Mouse (Mus musculus): ENCODE results near the gene Parvb. TPM values are rescaled to one million over a fixed set of nuclear protein-coding genes. Genes with fewer than 3 reads are reported as not detected.
"Not testable (repeated sequence)": the region's sequence is repeated elsewhere in the genome, so short reads cannot be mapped to it uniquely, and the experiment has no call there.

The Parvb gene
- polyA plus RNA-seq, 1 experiment, result 8.5 TPM

DNA sequence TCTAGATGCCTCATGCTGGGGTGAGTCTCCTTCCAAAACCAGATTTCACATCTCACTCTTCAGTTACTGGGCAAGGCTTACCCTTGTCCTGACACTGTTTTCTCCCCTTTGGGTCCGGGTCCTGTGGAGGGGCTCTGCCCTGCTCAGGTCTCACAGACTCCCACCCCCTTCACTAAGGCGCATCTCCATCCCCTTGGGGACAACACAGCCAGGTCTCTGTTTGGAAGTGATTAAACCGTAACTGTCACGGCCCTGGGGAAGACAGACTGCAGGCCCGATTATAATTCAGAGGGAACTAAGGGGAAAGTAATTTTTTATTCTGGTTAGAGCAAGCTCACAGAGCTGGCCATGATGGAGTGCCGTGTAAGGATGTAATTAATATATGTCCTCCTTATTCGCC is 46.8 kb downstream of the Parvb start:
- 76% methylated on average over 7 of the region's 7 CpGs for WGBS
- H3K27ac ChIP-seq (ENCODE audit: insufficient read depth, low read depth, low read length), result no peak overlapping the region
- no peaks in the 10 kb centered on the region for H3K36me3 ChIP-seq (ENCODE audit: control insufficient read depth, insufficient read depth, low read length)
- no peak for DNase-seq
- peaks cover 3% of the 10 kb centered on the region; the same call in 1 of the 2 replicates for H3K4me1 ChIP-seq (ENCODE audit: control insufficient read depth, insufficient read depth, low read length)
- TF ChIP-seq CTCF (conservative IDR thresholded peaks at IDR 0.05; ENCODE audit: insufficient read depth, insufficient read length, low read depth, low read length) (no peak), POLR2A (IDR thresholded peaks at IDR 0.05; ENCODE audit: low read depth, low read length) (no peak)
- H3K27me3 ChIP-seq (replicated peaks; ENCODE audit: control insufficient read depth, insufficient read depth, low read length), result no peaks in the 10 kb centered on the region
- H3K4me3 ChIP-seq (ENCODE audit: insufficient read depth, low read depth, low read length), result no peak overlapping the region

DNA sequence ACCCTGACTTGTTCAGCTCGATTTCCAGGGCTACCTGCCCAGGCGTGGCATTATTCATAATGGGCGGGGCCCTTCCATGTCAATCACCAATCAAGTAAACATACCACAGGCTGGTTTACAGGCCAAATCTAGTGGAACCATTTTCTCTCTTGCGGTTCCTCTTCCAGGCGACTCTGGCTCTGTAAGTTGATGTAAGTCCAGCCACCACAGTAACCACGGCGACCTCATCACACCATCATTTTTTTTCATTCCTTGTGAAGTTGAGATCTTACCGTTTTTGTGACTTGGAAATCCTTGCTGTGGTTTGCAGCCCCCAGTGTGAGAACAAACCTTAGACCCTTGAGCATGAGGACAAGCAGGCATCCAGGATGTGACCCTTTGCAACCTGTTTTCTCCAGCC is 48.5 kb downstream of the Parvb start:
- 67% methylated on average over 8 of the region's 8 CpGs for WGBS
- Histone ChIP-seq H3K27me3 (replicated peaks; ENCODE audit: control insufficient read depth, insufficient read depth, low read length) (no peaks in the 10 kb centered on the region), H3K4me3 (ENCODE audit: insufficient read depth, low read depth, low read length) (no peak overlapping the region), H3K27ac (ENCODE audit: insufficient read depth, low read depth, low read length) (no peak overlapping the region), H3K36me3 (ENCODE audit: control insufficient read depth, insufficient read depth, low read length) (no peaks in the 10 kb centered on the region), H3K4me1 (ENCODE audit: control insufficient read depth, insufficient read depth, low read length) (peaks cover 3% of the 10 kb centered on the region; the same call in 1 of the 2 replicates)
- DNase-seq, result no peak
- TF ChIP-seq POLR2A (IDR thresholded peaks at IDR 0.05; ENCODE audit: low read depth, low read length) (no peak), CTCF (conservative IDR thresholded peaks at IDR 0.05; ENCODE audit: insufficient read depth, insufficient read length, low read depth, low read length) (no peak)

DNA sequence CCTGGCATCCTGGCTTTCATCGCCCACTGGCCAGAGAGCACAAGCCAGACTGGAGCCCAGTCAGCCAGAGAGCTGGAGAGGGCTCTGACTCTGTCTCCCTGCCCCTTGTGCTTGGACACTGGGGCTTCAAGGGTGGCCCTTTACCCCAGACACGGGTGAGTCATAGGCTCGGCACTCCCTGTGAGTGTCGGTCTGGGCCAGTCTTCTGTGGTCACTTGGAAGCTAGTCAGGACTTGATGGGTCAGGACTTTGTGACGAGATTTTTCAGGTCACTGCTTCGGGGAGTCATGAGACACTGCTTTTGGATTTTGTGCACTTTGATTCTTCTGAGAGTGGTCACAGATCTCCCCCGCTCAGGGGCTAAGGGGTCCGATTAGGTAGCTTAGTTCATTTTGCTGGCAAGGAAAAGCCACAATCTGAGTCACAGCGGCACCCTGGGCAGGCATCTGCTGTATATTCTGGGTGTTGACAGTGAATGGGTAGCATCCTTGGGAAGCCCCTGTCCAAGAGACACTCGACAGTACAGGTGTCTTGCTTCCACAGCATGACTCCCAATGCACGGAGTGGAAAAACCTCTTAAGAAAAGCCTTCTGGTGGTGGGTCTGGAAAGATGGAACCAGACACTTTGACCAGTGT is 49.0 kb downstream of the Parvb start:
- H3K4me3 ChIP-seq (ENCODE audit: insufficient read depth, low read depth, low read length), result no peak overlapping the region
- no peak overlapping the region for H3K27ac ChIP-seq (ENCODE audit: insufficient read depth, low read depth, low read length)
- 56% methylated on average over 11 of the region's 11 CpGs for WGBS
- H3K4me1 ChIP-seq (ENCODE audit: control insufficient read depth, insufficient read depth, low read length), result peaks cover 3% of the 10 kb centered on the region; the same call in 1 of the 2 replicates
- H3K36me3 ChIP-seq (ENCODE audit: control insufficient read depth, insufficient read depth, low read length), result no peaks in the 10 kb centered on the region
- no peaks in the 10 kb centered on the region for H3K27me3 ChIP-seq (replicated peaks; ENCODE audit: control insufficient read depth, insufficient read depth, low read length)
- TF ChIP-seq CTCF (conservative IDR thresholded peaks at IDR 0.05; ENCODE audit: insufficient read depth, insufficient read length, low read depth, low read length), result no peak
- TF ChIP-seq POLR2A (IDR thresholded peaks at IDR 0.05; ENCODE audit: low read depth, low read length), result no peak
- DNase-seq, result peak; percentile 75

DNA sequence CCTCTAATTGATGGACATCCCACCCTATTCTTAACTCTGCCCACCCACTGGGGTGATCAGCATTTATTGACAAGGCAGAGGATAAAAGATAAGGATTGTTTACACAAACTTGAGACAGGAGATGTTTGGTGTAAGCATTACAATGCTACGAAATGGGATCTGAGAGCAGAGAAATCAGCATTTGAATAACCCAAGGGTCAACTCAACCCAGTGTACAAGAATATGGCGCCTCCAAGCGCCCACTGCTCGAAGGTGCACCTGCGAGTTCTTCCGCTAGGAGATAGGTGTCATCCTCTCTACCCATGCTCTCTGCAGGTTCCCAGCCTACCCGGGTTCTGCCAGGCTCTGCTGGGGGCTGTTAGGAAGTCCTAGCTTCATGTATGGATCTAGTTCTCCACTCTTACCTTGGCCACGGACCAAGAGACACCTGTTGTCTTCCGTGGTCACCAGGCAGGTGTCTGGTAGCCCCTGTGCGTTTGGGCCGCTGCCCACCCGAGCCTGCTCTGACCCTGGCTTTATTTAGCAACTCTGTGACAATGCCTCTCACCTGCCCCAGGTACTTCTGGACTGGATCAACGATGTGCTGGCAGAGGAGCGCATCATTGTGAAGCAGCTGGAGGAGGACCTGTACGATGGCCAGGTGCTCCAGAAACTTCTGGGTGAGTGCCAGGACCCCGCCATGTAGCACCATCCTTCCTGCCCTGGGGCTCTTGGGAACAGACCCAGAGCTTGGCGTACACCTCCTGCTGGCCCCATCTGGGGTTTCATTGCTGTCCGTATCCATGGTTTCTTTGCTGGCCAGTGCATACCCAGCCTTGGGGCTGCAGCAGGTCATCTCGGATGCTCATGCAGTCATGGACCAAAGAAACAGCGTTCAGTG is 50.6 kb downstream of the Parvb start:
- H3K27ac ChIP-seq (ENCODE audit: insufficient read depth, low read depth, low read length), result no peak overlapping the region
- no peaks in the 10 kb centered on the region for H3K36me3 ChIP-seq (ENCODE audit: control insufficient read depth, insufficient read depth, low read length)

DNA sequence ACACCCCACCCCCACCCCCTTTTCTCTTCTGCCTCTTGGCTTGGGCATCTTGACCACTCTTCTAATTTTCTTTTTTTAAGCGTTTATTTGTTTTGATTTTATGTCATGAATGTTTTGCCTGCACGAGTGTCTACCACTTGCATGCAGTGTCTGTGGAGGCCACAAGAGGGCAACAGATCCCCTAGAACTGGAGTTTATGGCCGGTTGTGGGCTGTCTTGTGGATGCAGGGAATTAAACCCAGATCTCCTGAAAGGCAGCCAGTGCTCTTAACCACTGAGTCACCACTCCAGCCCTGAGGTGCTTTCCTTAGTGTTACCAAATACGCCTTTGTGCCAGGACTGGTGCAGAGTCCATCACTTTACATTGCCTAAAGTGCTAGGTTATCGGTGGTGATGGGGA is 52.2 kb downstream of the Parvb start:
- TF ChIP-seq CTCF (conservative IDR thresholded peaks at IDR 0.05; ENCODE audit: insufficient read depth, insufficient read length, low read depth, low read length) (peak; percentile 80), POLR2A (IDR thresholded peaks at IDR 0.05; ENCODE audit: low read depth, low read length) (no peak)
- Histone ChIP-seq H3K27ac (ENCODE audit: insufficient read depth, low read depth, low read length) (no peak overlapping the region), H3K4me3 (ENCODE audit: insufficient read depth, low read depth, low read length) (no peak overlapping the region), H3K27me3 (replicated peaks; ENCODE audit: control insufficient read depth, insufficient read depth, low read length) (no peaks in the 10 kb centered on the region), H3K36me3 (ENCODE audit: control insufficient read depth, insufficient read depth, low read length) (no peaks in the 10 kb centered on the region), H3K4me1 (ENCODE audit: control insufficient read depth, insufficient read depth, low read length) (peaks cover 3% of the 10 kb centered on the region; the same call in 1 of the 2 replicates)
- 64% methylated on average over 5 of the region's 5 CpGs for WGBS
- peak; percentile 62 for DNase-seq

More for the DNA sequence above, 50.6 kb downstream of the Parvb start:
- no peak for DNase-seq
- Histone ChIP-seq H3K4me1 (ENCODE audit: control insufficient read depth, insufficient read depth, low read length) (peaks cover 3% of the 10 kb centered on the region; the same call in 1 of the 2 replicates), H3K4me3 (ENCODE audit: insufficient read depth, low read depth, low read length) (no peak overlapping the region), H3K27me3 (replicated peaks; ENCODE audit: control insufficient read depth, insufficient read depth, low read length) (no peaks in the 10 kb centered on the region)
- no peak for TF ChIP-seq CTCF (conservative IDR thresholded peaks at IDR 0.05; ENCODE audit: insufficient read depth, insufficient read length, low read depth, low read length)
- no peak for TF ChIP-seq POLR2A (IDR thresholded peaks at IDR 0.05; ENCODE audit: low read depth, low read length)
- WGBS, result 79% methylated on average over 20 of the region's 20 CpGs

DNA sequence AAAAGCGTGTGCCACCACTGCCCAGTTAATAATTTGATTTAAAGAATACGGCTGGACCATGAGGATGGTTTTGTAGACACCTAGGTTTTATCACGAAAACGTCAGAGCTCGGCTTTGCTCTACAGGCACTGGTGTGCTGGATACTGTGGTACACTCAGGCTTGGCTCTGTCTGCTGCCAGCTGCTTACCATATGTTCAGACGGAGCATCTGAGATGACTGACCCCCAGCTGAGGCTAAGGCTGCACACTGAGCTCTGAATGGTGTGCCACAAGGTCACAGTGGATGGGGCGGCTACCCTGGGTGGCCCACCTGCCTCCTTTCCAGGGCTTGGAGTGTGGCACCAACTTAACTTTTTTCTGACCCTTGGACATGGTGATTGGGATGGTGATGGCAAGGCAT is 53.6 kb downstream of the Parvb start:
- Histone ChIP-seq H3K36me3 (ENCODE audit: control insufficient read depth, insufficient read depth, low read length) (no peaks in the 10 kb centered on the region), H3K4me3 (ENCODE audit: insufficient read depth, low read depth, low read length) (no peak overlapping the region), H3K27me3 (replicated peaks; ENCODE audit: control insufficient read depth, insufficient read depth, low read length) (no peaks in the 10 kb centered on the region), H3K4me1 (ENCODE audit: control insufficient read depth, insufficient read depth, low read length) (peaks cover 2% of the 10 kb centered on the region; the same call in 1 of the 2 replicates), H3K27ac (ENCODE audit: insufficient read depth, low read depth, low read length) (no peak overlapping the region)
- WGBS, result 92% methylated on average over 7 of the region's 7 CpGs
- TF ChIP-seq POLR2A (IDR thresholded peaks at IDR 0.05; ENCODE audit: low read depth, low read length) (no peak), CTCF (conservative IDR thresholded peaks at IDR 0.05; ENCODE audit: insufficient read depth, insufficient read length, low read depth, low read length) (no peak)
- DNase-seq, result no peak

DNA sequence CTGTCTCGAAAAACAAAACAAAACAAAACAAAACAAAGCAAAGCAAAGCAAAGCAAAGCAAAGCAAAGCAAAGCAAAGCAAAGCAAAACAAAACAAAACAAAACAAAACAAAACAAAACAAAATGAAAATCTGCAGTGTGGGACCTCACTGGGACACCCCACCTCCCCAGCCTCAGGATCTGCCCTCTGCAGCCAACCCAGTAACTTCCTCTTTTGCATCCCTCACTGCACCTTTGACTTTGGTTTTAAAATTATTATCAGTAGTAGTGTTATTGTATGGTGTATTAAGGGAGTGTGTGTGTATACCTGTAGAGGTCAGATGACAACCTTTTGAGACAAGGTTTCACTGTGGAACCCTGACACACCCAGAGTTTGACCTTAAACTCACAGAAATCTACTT is 57.1 kb downstream of the Parvb start:
- H3K36me3 ChIP-seq (ENCODE audit: control insufficient read depth, insufficient read depth, low read length); H3K27ac ChIP-seq (ENCODE audit: insufficient read depth, low read depth, low read length); H3K27me3 ChIP-seq (replicated peaks; ENCODE audit: control insufficient read depth, insufficient read depth, low read length); H3K4me1 ChIP-seq (ENCODE audit: control insufficient read depth, insufficient read depth, low read length); H3K4me3 ChIP-seq (ENCODE audit: insufficient read depth, low read depth, low read length); DNase-seq: not testable (repeated sequence)
- WGBS, result 96% methylated on average over 1 of the region's 1 CpGs

All from kidney, adult 2 months (tissue).